Mouse (Mus musculus) ES-E14 (cell line): ENCODE measurements around the gene Arhgap23.

ENCODE experiments used
- HCFC1 ChIP-seq: IDR thresholded peaks from 2 replicates; pipeline ENCODE4 v1.6.1; 2012; ENCODE audit warnings: low read length, inconsistent platforms, borderline replicate concordance; ENCODE audit not compliant: insufficient read depth
- MAFK ChIP-seq: IDR thresholded peaks from 2 replicates; pipeline ENCODE4 v1.6.1; 2014; ENCODE audit warnings: mild to moderate bottlenecking, low read depth, low read length, inconsistent platforms; ENCODE audit not compliant: insufficient read depth
- ZC3H11A ChIP-seq: IDR thresholded peaks from 2 replicates; pipeline ENCODE4 v1.6.1; 2012; ENCODE audit warnings: low read depth, mild to moderate bottlenecking, inconsistent platforms, low read length, borderline replicate concordance

DNA sequence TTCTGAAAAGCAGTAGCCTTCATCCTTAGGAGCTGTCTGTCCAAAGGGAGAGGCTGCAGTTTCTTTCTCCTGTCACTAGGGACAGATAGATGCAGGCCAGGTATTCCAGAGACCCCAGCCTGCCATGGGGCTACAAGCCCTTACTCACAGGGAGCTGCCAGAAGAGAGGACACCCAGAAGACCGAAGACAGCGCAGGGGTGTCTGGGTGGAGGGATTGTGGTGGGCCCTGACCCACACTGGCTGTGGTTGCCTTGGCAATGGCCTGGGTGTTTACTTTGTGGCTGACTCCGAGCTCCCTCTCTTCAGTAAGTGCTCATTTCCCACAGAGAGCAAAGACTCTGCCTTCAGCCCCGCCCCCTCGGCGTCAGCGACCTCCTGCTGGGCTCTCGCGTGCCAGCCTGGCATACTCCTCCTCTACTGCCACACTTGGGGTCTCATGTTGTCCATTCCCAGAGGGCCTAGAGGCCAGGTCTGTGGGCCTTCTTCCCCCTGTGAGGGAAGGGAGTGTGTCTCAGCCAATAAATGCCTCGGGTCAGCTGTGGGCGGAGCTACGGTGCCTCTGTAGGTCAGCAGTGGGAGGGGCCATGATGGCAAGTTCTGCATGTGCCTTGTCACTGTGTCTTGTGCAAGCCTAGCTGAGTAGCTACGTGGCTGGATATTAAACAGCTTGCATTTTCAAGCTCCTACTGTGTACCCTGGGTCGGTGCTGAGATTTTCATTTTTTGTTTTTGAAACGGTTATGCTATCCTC is 19.5 kb downstream of the Arhgap23 start:
- TF ChIP-seq ZC3H11A (no peak), HCFC1 (no peak), MAFK (no peak)
